Mouse (Mus musculus) cerebellum, adult 11-12 months (tissue): ENCODE data around the gene Dnah14.
A peak's percentile ranks its signal among the peaks of the same experiment; 100 is the strongest.
"Not testable (repeated sequence)": the region's sequence is repeated elsewhere in the genome, so short reads cannot be mapped to it uniquely, and the experiment has no call there.

Experiments
- DNase-seq: peaks from one replicate; pipeline ENCODE4 v3.0.0; 2022

The Dnah14 gene

GRCm38 (mm10) chr1:181611118-181611517 is 34.8 kb downstream of the Dnah14 start:
- no peak for DNase-seq

- peak; percentile 49 for DNase-seq
Measured at GRCm38 (mm10) chr1:181615866-181616491, 39.6 kb downstream of the Dnah14 start.

- no peak for DNase-seq
Measured at GRCm38 (mm10) chr1:181617332-181617731, 41.0 kb downstream of the Dnah14 start.

DNA sequence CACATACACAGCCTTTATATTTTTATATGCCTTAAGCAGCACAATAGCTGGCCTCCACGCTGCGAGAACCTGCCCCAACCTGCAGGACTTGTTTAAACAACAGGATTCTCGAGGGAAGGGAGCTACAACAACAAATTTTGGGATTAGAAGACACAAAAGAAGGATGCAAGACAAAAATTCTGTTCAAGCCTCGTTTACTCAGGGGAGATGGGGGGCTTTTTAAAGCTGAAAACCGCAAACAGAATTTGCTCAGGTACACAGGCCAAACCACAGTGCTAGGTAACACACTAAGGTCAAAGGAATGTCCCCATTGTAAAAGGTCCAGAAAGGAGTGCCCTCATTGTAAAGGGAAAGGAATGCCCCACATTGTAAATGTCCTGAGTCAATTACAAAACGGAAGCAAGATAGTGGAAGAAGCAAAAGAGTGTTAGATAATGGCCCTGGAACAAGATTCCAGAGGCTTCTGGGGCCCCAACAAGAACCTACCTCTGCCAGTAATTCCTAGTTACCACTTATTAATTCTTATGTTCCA is 46.9 kb downstream of the Dnah14 start:
- no peak for DNase-seq

DNA sequence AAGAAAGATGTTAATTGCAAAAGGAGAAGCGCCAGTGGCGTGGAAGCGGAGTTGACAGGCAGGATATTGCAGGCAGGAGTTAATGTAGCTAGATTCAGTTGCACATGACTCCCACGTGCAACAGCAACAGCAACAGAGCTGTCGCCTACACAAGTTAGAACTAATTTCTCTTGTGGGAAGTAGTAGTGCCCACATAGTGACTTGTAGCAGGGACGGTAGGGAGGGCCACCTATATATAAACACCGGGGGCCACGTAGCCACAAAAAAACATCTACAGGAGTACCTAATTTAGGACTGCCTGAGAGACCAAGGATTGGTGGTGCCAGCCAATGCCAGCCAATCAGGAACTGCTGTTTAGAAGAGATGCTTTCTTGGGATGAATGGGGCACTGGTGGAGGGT is 48.5 kb downstream of the Dnah14 start:
- DNase-seq, result no peak

DNA sequence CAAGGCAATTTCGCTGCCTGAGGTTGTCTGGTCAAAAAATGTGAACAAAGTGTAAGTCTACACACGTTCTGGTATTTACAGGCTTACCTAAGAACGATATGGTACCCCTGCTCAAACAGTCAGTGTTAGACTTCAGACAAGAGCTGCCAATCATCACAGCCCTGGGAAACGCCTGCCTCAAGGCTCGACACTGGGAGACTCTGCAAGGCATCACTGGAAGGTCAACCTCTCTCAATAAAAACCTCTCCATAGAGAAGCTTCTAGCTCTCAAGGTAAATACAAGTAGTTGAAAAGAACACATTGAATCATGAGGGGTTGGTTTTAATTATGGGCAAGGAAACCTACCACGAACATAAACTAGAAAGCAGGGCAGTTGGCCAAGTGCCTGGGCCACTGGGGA is 51.9 kb downstream of the Dnah14 start:
- no peak for DNase-seq

GRCm38 (mm10) chr1:181631371-181631770 is 55.0 kb downstream of the Dnah14 start:
- no peak for DNase-seq

DNA sequence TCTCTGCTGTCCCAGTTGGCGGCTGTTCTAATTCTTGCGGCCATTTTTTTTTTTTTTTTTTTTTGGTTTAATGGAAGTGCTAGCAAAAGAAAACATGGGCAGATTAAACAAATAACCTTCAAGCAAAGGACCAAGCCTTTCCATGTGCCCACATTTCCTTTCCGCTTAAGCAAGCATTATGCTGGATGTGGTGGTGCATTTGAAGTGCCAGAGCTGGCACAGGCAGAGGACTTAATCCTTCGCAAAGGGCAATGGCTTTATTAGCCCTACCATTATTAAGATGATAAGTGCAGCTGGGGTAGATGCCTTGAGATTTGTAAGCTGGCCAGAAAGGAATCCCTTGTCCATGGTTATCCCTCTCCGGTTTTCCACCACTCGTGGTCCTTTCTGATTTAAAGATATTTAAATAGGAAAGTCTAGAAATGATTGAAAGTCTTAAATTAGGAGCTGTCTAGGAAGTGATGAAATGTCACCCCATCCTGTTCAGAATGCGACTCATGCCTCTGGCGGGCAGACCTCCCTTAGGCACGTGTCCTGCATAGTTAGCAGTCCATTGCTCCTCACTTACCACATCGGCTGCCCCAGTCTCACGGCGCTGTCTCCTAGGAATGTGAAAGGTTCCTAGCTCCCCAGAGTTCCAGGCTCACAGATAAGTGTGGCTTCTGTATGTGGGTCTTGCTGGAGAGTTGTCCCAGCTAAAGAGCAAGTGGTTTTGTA is 61.8 kb downstream of the Dnah14 start:
- no peak for DNase-seq

GRCm38 (mm10) chr1:181640383-181640782 is 64.0 kb downstream of the Dnah14 start:
- DNase-seq, result no peak

GRCm38 (mm10) chr1:181647467-181647866 is 71.1 kb downstream of the Dnah14 start:
- DNase-seq, result no peak

- DNase-seq, result no peak
Measured at GRCm38 (mm10) chr1:181653481-181653880, 77.1 kb downstream of the Dnah14 start.

DNA sequence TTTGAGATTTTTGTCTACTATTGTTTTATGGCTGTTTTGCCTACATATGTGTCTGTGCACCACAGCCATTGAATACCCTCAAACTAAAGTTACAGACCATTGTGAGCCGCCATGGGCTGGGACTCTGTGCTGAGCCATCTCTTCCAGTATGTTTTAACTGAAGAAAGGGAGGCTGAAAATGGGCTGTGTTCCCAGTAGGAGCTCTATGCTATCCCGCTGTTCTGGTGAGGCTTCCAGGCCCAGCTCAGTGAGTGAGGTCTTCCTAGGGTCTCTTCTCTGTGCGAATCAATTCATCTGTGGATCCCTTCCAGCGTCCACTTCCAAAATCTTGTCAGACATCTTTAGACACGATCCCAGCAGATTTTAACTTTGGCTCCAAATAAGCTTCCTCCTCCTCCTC is 80.1 kb downstream of the Dnah14 start:
- DNase-seq, result peak; percentile 10

- DNase-seq, result no peak
Measured at GRCm38 (mm10) chr1:181666801-181667200, 90.4 kb downstream of the Dnah14 start.

- no peak for DNase-seq
Measured at GRCm38 (mm10) chr1:181694729-181695498, 118.6 kb downstream of the Dnah14 start.

GRCm38 (mm10) chr1:181728707-181729106 is 152.3 kb downstream of the Dnah14 start:
- no peak for DNase-seq

DNA sequence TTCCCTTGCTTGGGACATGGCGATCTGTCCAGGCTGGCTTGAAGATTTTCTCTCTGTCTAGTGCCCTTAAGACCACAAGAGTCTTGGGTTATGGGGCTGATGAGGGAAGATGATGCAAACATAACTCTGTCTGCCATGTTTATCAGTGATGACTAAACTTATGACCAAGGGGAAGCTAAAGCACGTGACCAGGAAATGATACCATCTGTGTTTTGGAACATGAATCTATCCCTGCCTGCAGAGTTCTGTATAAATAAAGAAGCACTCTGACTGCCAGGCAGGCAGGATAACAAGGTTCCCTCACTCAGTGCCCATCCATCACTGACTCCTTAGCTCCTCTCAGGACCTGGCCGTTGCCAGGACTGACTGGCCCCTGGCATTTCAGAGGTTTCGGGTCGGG is 157.2 kb downstream of the Dnah14 start:
- no peak for DNase-seq

- DNase-seq, result no peak
Measured at GRCm38 (mm10) chr1:181740259-181740658, 163.9 kb downstream of the Dnah14 start.

- no peak for DNase-seq
Measured at GRCm38 (mm10) chr1:181742251-181742885, 166.0 kb downstream of the Dnah14 start.

DNA sequence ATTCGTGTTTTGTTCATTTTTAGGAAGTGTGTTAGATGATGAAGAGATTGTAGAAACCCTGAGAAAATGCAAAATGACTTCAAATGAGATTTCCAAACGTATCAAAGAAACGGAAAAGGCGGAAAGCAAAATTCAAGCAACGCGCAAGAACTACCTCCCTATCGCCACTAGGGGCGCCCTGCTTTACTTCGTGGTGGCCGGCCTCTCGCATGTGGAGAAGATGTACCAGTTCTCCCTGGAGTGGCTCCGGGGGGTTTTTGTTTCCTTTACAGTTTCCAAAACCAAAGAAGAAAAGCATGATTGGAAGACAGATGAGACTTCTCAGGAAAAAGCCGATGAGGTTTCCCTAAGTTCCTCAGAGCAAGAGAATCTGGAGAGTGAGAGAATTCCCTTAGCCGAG is 193.0 kb downstream of the Dnah14 start:
- no peak for DNase-seq

DNA sequence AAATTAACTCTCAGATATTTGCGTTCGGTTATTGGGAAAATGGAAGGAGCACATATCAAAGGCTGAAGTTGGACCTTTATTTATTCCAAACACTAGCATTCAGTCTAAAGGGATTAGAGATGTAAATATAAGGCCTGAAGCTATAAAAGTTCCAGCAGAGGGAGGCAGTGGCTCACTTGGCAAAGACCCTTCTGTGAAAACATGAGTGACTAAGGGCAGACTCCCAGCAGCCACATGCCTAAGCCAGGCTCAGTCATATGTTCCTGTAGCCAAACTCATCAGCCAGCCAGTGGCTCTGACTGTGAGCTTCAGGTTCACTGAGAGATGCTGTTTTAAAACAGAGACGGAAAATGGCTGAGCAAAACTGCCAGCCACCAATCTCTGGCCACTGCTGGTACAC is 195.5 kb downstream of the Dnah14 start:
- no peak for DNase-seq

DNA sequence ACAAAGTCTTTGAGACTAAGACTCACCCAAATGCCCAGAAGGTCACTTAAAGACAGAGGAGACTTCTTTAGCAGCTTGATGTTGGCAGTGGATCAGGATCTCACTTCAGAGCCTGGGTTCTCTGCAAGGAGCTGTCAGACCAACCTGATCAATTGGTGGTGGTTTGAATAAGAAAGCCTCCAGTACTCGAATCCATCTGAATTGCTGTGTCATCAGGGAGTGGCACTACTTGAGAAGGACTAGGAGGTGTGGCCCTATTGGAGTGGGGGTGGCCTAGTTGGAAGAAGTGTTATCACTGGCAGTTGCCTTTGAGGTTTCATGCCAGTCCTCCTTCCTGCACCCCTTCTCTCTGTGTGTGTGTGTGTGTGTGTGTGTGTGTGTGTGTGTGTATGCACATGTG is 200.2 kb downstream of the Dnah14 start:
- DNase-seq, result no peak

GRCm38 (mm10) chr1:181782600-181782999 is 206.2 kb downstream of the Dnah14 start:
- DNase-seq, result not testable (repeated sequence)

- no peak for DNase-seq
Measured at GRCm38 (mm10) chr1:181789952-181790351, 213.6 kb downstream of the Dnah14 start.
